Mouse (Mus musculus) C2C12 (cell line): ENCODE measurements around the gene Nucb2. TPM values are rescaled to one million over a fixed set of nuclear protein-coding genes. Genes with fewer than 3 reads are reported as not detected.
A peak's percentile ranks its signal among the peaks of the same experiment; 100 is the strongest.

ENCODE experiments used
- H3K27me3 ChIP-seq: one replicate; pipeline ENCODE4 v1.6.1; 2011; ENCODE audit not compliant: control insufficient read depth, insufficient read depth, insufficient read length
- H3K36me3 ChIP-seq: one replicate; pipeline ENCODE4 v1.6.1; 2011; ENCODE audit not compliant: control insufficient read depth, insufficient read depth
- H3K4me3 ChIP-seq: one replicate; pipeline ENCODE4 v1.5.1; 2011; ENCODE audit warnings: mild to moderate bottlenecking, control low read depth; ENCODE audit not compliant: poor library complexity, insufficient read depth, severe bottlenecking
- H3K79me2 ChIP-seq: one replicate; pipeline ENCODE4 v1.6.1; 2011; ENCODE audit not compliant: control insufficient read depth, insufficient read depth
- H3K79me3 ChIP-seq: one replicate; pipeline ENCODE4 v1.6.1; 2011; ENCODE audit warnings: low read depth, control low read depth
- H3ac ChIP-seq: one replicate; pipeline ENCODE3; 2011; ENCODE audit warnings: low read depth; ENCODE audit not compliant: control insufficient read depth, insufficient read length
- CEBPB ChIP-seq: IDR thresholded peaks from one replicate; pipeline ENCODE4 v1.6.1; 2011; ENCODE audit warnings: low read depth, mild to moderate bottlenecking, control low read depth, moderate library complexity
- CTCF ChIP-seq: IDR thresholded peaks from one replicate; pipeline ENCODE4 v1.5.1; 2011; ENCODE audit not compliant: control insufficient read depth, insufficient read depth, insufficient read length
- FOSL1 ChIP-seq: IDR thresholded peaks from one replicate; pipeline ENCODE4 v1.8.0; 2011; ENCODE audit warnings: mild to moderate bottlenecking, low read length; ENCODE audit not compliant: poor library complexity, insufficient read depth, severe bottlenecking
- MAX ChIP-seq: IDR thresholded peaks from one replicate; pipeline ENCODE4 v1.6.1; 2011; ENCODE audit warnings: mild to moderate bottlenecking, control low read depth
- MYOD1 ChIP-seq: IDR thresholded peaks from one replicate; pipeline ENCODE4 v1.6.1; 2011; ENCODE audit warnings: low read depth; ENCODE audit not compliant: control insufficient read depth, insufficient read length
- MYOG ChIP-seq: IDR thresholded peaks from one replicate; pipeline ENCODE4 v1.6.1; 2011; ENCODE audit not compliant: control insufficient read depth, insufficient read length; ENCODE audit errors: extremely low read depth
- USF1 ChIP-seq: IDR thresholded peaks from one replicate; pipeline ENCODE4 v1.6.1; 2011; ENCODE audit warnings: low read depth, mild to moderate bottlenecking, control low read depth, moderate library complexity
- polyA plus RNA-seq: library from polyadenylated mRNA; unstranded; fragments of >200 nt; fragmentation: generic; extraction: Trizol; gene quantifications from one replicate; pipeline ENCODE4 v1.2.1, GENCODE M21; 2012; ENCODE audit warnings: missing spikeins

Gene Nucb2
- polyA plus RNA-seq, 1 experiment: 5.0 TPM

- H3K27me3 ChIP-seq: no peaks in the 10 kb centered on the region
- H3ac ChIP-seq: no peak overlapping the region
- H3K79me3 ChIP-seq: no peaks in the 10 kb centered on the region
- H3K36me3 ChIP-seq: no peaks in the 10 kb centered on the region
- H3K4me3 ChIP-seq: no peak overlapping the region
- TF ChIP-seq FOSL1 (no peak), MYOD1 (no peak), CTCF (no peak), USF1 (no peak), CEBPB (no peak), MAX (no peak), MYOG (no peak)
- no peaks in the 10 kb centered on the region for H3K79me2 ChIP-seq
These were observed 11.5 kb downstream of the Nucb2 start for GRCm38 (mm10) chr7:116515514-116516135.

- H3K27me3 ChIP-seq: no peaks in the 10 kb centered on the region
- no peaks in the 10 kb centered on the region for H3K79me2 ChIP-seq
- H3ac ChIP-seq: no peak overlapping the region
- H3K79me3 ChIP-seq: no peaks in the 10 kb centered on the region
- no peak for TF ChIP-seq MYOD1
- no peak for TF ChIP-seq USF1
- no peak for TF ChIP-seq FOSL1
- no peak for TF ChIP-seq MAX
- no peak for TF ChIP-seq MYOG
- no peak for TF ChIP-seq CTCF
- no peak for TF ChIP-seq CEBPB
- no peaks in the 10 kb centered on the region for H3K36me3 ChIP-seq
- no peak overlapping the region for H3K4me3 ChIP-seq
These were observed 13.1 kb downstream of the Nucb2 start for GRCm38 (mm10) chr7:116517240-116517639.

GRCm38 (mm10) chr7:116518155-116518554 is 14.0 kb downstream of the Nucb2 start:
- Histone ChIP-seq H3K79me2 (no peaks in the 10 kb centered on the region), H3K27me3 (no peaks in the 10 kb centered on the region), H3ac (no peak overlapping the region), H3K4me3 (no peak overlapping the region), H3K79me3 (no peaks in the 10 kb centered on the region), H3K36me3 (no peaks in the 10 kb centered on the region)
- TF ChIP-seq MYOD1 (no peak), CEBPB (no peak), MYOG (no peak), CTCF (no peak), FOSL1 (no peak), MAX (no peak)

GRCm38 (mm10) chr7:116519805-116520204 is 15.6 kb downstream of the Nucb2 start:
- peaks cover 8% of the 10 kb centered on the region for H3K36me3 ChIP-seq
- no peaks in the 10 kb centered on the region for H3K79me2 ChIP-seq
- TF ChIP-seq CEBPB: no peak
- no peak for TF ChIP-seq MAX
- peak; percentile 15 for TF ChIP-seq CTCF
- TF ChIP-seq USF1: no peak
- TF ChIP-seq MYOG: no peak
- no peak for TF ChIP-seq MYOD1
- H3K4me3 ChIP-seq: no peak overlapping the region
- no peaks in the 10 kb centered on the region for H3K27me3 ChIP-seq
- no peaks in the 10 kb centered on the region for H3K79me3 ChIP-seq
- H3ac ChIP-seq: no peak overlapping the region

GRCm38 (mm10) chr7:116524577-116524976 is 20.4 kb downstream of the Nucb2 start:
- H3K36me3 ChIP-seq: peaks cover 12% of the 10 kb centered on the region
- H3K27me3 ChIP-seq: no peaks in the 10 kb centered on the region

GRCm38 (mm10) chr7:116529793-116530192 is 25.6 kb downstream of the Nucb2 start:
- Histone ChIP-seq H3K36me3 (peaks cover 5% of the 10 kb centered on the region), H3K79me2 (no peaks in the 10 kb centered on the region)
- TF ChIP-seq FOSL1 (no peak), CTCF (no peak), CEBPB (no peak), MAX (no peak), USF1 (no peak), MYOD1 (no peak), MYOG (no peak)

More at GRCm38 (mm10) chr7:116524577-116524976, 20.4 kb downstream of the Nucb2 start:
- TF ChIP-seq MYOD1 (no peak), CTCF (no peak), CEBPB (peak; percentile 75), USF1 (no peak), MYOG (no peak), MAX (no peak), FOSL1 (no peak)
- Histone ChIP-seq H3ac (no peak overlapping the region), H3K4me3 (no peak overlapping the region), H3K79me2 (no peaks in the 10 kb centered on the region), H3K79me3 (no peaks in the 10 kb centered on the region)

More at GRCm38 (mm10) chr7:116529793-116530192, 25.6 kb downstream of the Nucb2 start:
- Histone ChIP-seq H3K27me3 (no peaks in the 10 kb centered on the region), H3K79me3 (no peaks in the 10 kb centered on the region), H3ac (no peak overlapping the region), H3K4me3 (no peak overlapping the region)
